Mouse (Mus musculus) neutrophil, adult 83 days (primary cell): Measurements from ENCODE around the gene Tpm3. TPM values are rescaled to one million over a fixed set of nuclear protein-coding genes. Genes with fewer than 3 reads are reported as not detected.

Source experiments
- total RNA-seq, 2 experiments: library from RNA; stranded (reverse); gene quantifications; one replicate each; pipeline ENCODE4 v1.2.4; 2023

Tpm3 gene
- 100 to 1,000 TPM; 729 to 799 TPM for total RNA-seq

GRCm38 (mm10) chr3:90072294-90072693 is at the start of gene Tpm3:
Gene Tpm3 (plus strand): TSS chr3:90072649.

GRCm38 (mm10) chr3:90051441-90052350 is 20.8 kb upstream of the Tpm3 start, which contains the start of gene 4933434E20Rik:
Gene 4933434E20Rik (plus strand): TSS chr3:90051636.

GRCm38 (mm10) chr3:90052351-90053241 is 19.9 kb upstream of the Tpm3 start, which contains the start of gene Ubap2l:
Gene Ubap2l (minus strand): TSS chr3:90052628.

GRCm38 (mm10) chr3:90103938-90104337 is 31.5 kb downstream of the Tpm3 start, which contains the start of gene Nup210l:
Gene Nup210l (plus strand): TSS chr3:90104132.

Other genes with a start within 250 kb of the Tpm3 start
- not detected for gene She, start 241.3 kb upstream of the Tpm3 start, total RNA-seq
- 100 to 1,000 TPM; 103 to 132 TPM for gene Il6ra, start 159.5 kb upstream of the Tpm3 start, total RNA-seq
- gene Atp8b2, start 109.1 kb upstream of the Tpm3 start, total RNA-seq, result 10 to 100 TPM; 12.4 to 14.1 TPM
- 10 to 100 TPM; 40.6 to 48.0 TPM for gene Hax1, start 73.9 kb upstream of the Tpm3 start, total RNA-seq
- 10 to 100 TPM; 47.2 TPM for gene 4933434E20Rik, start 21.0 kb upstream of the Tpm3 start, total RNA-seq
- gene Ubap2l, start 20.0 kb upstream of the Tpm3 start, total RNA-seq, result 100 to 1,000 TPM; 131 to 133 TPM
- gene Nup210l, start 31.5 kb downstream of the Tpm3 start, total RNA-seq, result 1 to 10 TPM; 1.0 to 1.1 TPM
- gene Rps27, start 141.0 kb downstream of the Tpm3 start, total RNA-seq, result 1,000 to 10,000 TPM; 1,754 to 1,801 TPM
- 1 to 10 TPM; 3.2 to 3.8 TPM for gene Rab13, start 141.0 kb downstream of the Tpm3 start, total RNA-seq
- 10 to 100 TPM; 24.6 to 27.2 TPM for gene Jtb, start 158.9 kb downstream of the Tpm3 start, total RNA-seq
- gene Creb3l4, start 170.9 kb downstream of the Tpm3 start, total RNA-seq, result not detected
- 10 to 100 TPM; 22.1 to 22.5 TPM for gene Slc39a1, start 175.5 kb downstream of the Tpm3 start, total RNA-seq
- gene Crtc2, start 181.5 kb downstream of the Tpm3 start, total RNA-seq, result 10 to 100 TPM; 62.8 to 67.5 TPM
- 10 to 100 TPM; 54.4 to 63.2 TPM for gene Dennd4b, start 192.5 kb downstream of the Tpm3 start, total RNA-seq
- 10 to 100 TPM; 64.9 to 68.2 TPM for gene Gatad2b, start 220.5 kb downstream of the Tpm3 start, total RNA-seq